Mouse (Mus musculus): ENCODE data around the gene Olfr137. TPM values are rescaled to one million over a fixed set of nuclear protein-coding genes. Genes with fewer than 3 reads are reported as not detected.

Gene Olfr137
- polyA plus RNA-seq (2017; shearing (Covaris generic)) = not detected

GRCm38 (mm10) chr17:38307470-38307869 is at the start of gene Olfr137:
Gene Olfr137 (minus strand): TSS chr17:38307570.

GRCm38 (mm10) chr17:38329531-38329930 is 22.2 kb upstream of the Olfr137 start, which contains the start of gene Olfr136:
Gene Olfr136 (plus strand): TSS chr17:38329831.

GRCm38 (mm10) chr17:38260735-38261134 is 46.6 kb downstream of the Olfr137 start, which contains the start of gene Olfr138:
Gene Olfr138 (plus strand): TSS chr17:38261035.

Other genes with a start within 250 kb of the Olfr137 start
- not detected for gene Olfr129, start 247.5 kb downstream of the Olfr137 start, polyA plus RNA-seq (2017; shearing (Covaris generic))
- not detected for gene Olfr130, start 243.6 kb downstream of the Olfr137 start, polyA plus RNA-seq (2017; shearing (Covaris generic))
- not detected for gene Olfr131, start 218.9 kb downstream of the Olfr137 start, polyA plus RNA-seq (2017; shearing (Covaris generic))
- not detected for gene Olfr132, start 173.0 kb downstream of the Olfr137 start, polyA plus RNA-seq (2017; shearing (Covaris generic))
- gene Olfr133, start 162.3 kb downstream of the Olfr137 start, polyA plus RNA-seq (2017; shearing (Covaris generic)) = not detected
- gene Olfr134, start 136.2 kb downstream of the Olfr137 start, polyA plus RNA-seq (2017; shearing (Covaris generic)) = not detected
- gene Olfr135, start 103.2 kb downstream of the Olfr137 start, polyA plus RNA-seq (2017; shearing (Covaris generic)) = not detected
- gene Olfr138, start 46.5 kb downstream of the Olfr137 start, polyA plus RNA-seq (2017; shearing (Covaris generic)) = not detected
- not detected for gene Olfr136, start 22.3 kb upstream of the Olfr137 start, polyA plus RNA-seq (2017; shearing (Covaris generic))
- not detected for gene Esp36, start 112.6 kb upstream of the Olfr137 start, polyA plus RNA-seq (2017; shearing (Covaris generic))
- gene Esp34, start 246.6 kb upstream of the Olfr137 start, polyA plus RNA-seq (2017; shearing (Covaris generic)) = not detected